Mouse (Mus musculus) cerebellum, adult 11 months (tissue): ENCODE measurements around the gene N4bp1.
A peak's percentile ranks its signal among the peaks of the same experiment; 100 is the strongest.

Experiments
- DNase-seq: peaks from one replicate; pipeline ENCODE4 v3.0.0; 2022

N4bp1 gene

DNA sequence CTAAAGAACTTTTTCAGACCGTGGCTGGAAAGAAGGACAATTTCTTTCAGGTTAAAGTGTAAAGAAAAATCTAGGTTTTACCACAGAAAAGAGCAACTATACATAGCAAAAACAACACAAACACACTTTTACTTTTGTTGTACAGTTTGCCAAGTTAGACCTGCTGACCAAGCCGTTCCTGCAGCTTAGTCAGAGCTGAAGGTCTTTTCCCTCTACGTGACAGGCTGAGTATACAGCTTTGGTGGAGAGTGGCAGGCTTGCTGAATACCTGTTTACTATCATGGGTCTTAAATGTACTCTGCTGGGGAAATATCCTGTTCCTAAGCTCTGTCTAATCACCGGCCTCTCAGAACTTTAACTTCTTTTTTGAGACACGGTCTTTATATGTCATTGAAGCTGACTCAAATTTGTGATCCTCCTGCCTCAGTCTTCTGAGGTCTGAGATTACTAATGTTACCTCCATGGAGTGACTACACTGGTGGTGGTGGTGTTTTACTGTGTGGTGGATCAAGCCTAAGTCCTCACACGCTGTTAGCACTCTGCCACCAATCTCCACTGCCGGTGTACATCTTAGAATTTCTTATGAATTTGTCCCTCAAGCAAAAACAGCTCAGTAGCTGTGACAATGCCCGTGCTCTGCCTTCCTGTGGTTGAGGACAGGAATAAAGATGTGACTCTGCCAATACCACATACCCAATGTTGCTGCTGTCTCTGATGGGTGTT lies 31.6 kb downstream of the N4bp1 start:
- DNase-seq, result no peak

DNA sequence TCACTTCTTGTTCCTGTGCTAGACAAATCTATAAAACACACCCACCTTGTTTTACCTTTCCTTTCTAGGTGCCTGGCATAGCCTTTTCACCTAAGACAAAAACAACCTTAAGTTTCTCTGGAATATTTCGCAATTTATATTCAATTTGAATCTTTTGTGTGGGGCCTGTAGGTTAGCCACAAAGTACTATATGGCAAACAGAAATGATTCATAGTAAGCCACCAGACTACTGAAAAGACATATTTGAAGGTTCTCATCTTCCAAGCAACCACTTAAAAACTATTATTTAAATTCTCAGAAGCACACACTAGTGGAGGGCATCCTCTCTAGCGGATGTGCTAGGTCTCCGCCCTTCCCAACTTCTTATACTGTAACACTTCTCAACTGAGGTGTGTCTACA lies 32.6 kb downstream of the N4bp1 start:
- no peak for DNase-seq

- no peak for DNase-seq
Measured at GRCm38 (mm10) chr8:86848876-86849275, 36.2 kb downstream of the N4bp1 start.

- no peak for DNase-seq
Measured at GRCm38 (mm10) chr8:86848401-86848800, 36.7 kb downstream of the N4bp1 start.

GRCm38 (mm10) chr8:86847091-86847490 lies 38.0 kb downstream of the N4bp1 start:
- no peak for DNase-seq

- no peak for DNase-seq
Measured at GRCm38 (mm10) chr8:86845875-86846274, 39.2 kb downstream of the N4bp1 start.

DNA sequence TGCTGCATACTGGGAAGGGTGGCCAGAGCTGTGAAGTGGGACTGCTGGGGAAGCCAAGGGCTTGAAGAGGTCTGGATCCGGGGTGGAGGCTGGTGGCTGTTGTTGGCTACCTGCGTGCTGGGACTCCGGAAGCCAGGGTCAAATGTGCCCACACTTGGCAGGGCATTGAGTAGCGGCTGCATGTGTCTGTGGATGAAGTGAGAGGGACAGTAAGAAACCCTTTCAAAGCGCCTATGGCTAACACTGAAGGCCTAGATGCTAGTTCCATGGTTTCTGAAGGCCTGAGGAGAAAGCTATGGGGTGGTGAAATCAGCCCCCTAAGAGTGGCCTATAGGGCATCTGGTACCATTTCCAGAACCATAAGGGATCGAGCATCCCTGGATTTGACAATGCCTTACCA lies 40.2 kb downstream of the N4bp1 start:
- DNase-seq, result no peak

DNA sequence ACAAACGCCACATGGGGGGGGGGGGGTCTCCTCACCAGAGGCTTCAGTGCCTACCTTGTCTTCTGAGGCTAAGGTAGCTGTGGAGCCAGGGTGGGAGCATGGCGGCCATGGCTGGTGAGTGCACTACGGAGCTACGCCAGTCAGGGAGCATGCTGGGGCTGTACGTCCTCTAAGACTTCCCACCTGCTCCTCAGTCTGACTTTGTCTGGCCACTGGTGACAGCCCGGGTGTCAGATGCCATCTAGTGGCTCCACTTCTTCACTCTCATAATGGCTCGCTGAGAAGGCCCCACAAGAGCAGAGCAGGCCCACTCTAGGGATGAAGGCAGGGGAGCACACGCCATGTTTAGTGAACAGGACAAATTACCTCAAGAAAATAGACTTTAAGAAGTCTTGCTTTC lies 41.2 kb downstream of the N4bp1 start:
- DNase-seq, result peak; percentile 26

DNA sequence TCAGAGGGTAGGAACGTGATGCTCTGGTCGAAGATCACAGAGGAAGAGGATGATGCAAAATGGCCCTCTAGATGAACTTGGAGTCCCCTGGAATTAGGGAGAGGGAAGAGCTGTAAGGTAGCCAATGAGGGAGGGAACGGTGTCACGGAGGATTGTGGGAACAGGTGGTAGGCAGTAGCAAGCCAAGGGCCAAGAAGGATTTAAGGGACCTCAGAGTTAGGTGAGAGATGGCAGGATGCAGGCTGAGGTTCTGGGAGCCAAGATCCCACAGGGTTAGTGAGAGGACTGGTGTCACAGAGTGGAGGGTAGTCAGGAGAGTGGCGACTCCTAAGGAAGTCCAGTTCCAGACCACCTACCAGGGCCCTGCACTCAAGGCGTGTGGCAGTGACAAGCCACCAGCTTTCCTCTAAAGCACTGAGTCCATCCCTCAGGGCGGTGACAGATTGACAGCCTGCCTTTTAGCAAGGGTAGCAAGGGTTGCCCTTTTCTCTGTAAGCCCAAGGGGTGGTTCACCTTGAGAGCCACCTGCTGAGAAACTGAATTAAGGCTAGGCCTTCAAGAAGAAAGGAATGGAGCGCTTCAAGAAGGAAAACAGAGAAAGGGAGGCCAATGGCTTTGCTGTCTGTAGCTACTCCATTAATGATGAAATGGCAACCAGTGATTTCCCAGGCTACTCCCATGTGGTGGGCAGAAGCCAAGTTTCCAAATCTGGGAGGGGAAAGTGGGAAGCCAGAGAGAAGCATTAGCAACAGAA lies 43.3 kb downstream of the N4bp1 start:
- DNase-seq, result no peak

GRCm38 (mm10) chr8:86840120-86840693 lies 44.9 kb downstream of the N4bp1 start:
- no peak for DNase-seq

DNA sequence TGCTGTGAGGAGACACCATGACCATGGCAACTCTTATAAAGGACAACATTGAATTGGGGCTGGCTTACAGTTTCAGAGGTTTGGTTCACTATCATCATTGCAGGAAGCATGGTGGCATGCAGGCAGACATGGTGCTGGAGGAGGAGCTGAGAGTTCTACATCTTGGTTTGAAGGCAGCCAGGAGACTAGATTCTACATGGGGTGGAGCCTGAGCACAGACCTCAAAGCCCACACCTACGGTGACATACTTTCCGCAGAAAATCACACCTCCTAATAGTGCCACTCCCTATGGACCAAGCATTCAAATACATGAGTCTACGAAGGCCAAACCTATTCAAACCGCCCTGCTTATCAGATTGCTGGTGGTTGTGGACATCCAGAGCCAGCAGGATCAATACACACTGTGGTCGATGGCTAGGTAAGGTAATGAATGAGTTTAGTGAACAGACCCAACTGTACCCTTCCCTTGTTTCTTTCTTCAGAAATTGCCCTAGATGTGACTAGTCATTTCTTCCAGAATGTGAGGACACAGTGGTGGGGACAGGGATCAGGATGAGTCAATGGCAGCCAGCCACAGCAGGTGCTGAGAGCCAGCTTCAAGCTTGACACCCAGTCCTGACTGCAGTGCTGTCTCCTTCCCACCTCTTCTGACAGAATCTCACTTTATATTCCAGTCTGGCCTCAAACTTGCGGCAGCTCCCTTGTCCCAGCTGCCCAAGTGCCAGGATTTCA lies 46.2 kb downstream of the N4bp1 start:
- no peak for DNase-seq

GRCm38 (mm10) chr8:86837234-86837633 lies 47.8 kb downstream of the N4bp1 start:
- DNase-seq, result no peak

GRCm38 (mm10) chr8:86835881-86836280 lies 49.2 kb downstream of the N4bp1 start:
- DNase-seq, result no peak

DNA sequence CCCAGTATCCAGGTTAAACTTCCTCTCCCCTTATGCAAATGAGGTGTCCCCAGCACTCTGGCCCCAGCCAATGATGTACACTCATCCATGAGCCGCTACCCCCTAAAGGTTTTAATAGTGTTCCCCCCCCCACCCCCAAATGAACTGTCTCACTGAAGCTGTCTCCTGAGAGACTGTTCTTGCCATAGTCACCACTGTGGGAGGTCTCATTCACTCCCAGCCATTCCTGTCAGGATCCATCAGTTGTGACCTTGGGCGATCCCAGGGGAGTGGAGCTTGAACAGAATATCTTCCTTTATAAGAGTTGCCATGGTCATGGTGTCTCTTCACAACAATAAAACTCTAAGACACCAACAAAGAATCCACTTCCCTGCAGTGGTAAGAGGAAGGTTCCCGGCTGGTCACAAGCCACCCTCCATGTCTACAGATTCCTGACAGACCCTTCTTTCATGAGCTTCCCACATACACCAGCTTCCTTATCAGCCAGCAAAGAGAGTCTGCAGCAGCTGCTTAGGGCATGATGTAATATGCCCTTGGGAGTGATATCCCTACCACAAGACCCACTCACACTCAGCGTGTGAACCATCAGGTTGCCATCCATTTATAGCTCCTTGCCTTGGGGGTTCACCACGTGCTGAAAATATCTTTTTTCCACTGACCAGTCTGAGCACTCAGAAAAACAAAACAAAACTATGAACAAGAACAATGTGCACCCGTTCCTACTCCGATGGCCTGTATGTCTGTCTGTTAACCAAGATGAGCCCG lies 50.4 kb downstream of the N4bp1 start:
- no peak for DNase-seq

DNA sequence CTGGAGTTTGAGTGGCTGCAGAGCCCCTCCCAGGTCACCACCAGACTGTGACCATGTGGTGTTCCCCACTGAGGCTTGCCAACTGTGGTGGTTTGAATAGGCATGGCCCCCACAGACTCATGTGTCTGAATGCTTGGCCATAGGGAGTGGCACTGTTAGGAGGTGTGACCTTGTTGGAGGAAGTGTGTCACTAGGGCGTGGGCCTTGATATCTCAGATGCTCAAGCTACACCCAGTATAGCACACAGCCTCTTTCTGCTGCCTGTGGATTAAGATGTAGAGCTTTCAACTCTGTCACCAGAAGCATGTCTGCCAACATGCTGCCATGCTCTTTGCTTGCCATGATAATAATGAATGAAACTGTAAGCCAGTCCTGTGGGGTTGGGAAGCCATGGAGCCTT lies 51.1 kb downstream of the N4bp1 start:
- no peak for DNase-seq

DNA sequence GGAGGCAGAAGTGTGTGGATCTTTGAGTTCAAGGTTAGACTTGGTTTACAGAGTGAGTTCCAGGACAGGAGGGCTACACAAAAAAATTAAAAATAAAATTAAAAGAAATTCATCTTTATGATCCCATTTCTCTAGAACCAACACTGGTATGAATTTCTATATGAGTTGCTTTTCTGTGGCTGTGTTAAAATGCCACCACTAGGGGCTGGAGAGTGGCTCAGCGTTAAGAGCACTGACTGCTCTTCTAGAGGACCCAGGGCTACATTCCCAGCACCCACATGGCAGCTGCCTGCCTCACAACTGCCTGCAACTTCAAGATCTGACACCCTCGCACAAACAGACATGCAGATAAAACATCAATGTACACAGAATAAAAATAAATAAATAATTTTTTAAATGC lies 56.1 kb downstream of the N4bp1 start:
- DNase-seq, result no peak

DNA sequence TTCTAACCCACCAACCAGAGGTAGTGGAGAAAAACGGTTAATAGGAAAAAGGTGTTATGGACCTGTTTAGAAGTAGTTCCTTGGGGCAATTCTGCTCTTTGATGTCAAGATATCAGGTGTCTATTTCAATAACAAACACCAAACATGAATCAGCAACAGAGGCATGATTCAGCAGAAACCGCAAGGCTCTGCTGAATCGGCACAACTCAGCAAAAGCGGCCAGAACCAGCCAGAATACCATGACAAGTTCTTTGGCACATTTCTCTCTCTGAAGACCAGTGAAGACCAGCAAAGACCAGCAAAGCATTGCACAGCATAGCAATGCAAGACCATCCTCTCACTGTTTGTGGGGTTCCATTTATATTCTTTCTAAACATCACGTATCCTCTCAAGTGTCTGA lies 57.9 kb downstream of the N4bp1 start:
- no peak for DNase-seq

DNA sequence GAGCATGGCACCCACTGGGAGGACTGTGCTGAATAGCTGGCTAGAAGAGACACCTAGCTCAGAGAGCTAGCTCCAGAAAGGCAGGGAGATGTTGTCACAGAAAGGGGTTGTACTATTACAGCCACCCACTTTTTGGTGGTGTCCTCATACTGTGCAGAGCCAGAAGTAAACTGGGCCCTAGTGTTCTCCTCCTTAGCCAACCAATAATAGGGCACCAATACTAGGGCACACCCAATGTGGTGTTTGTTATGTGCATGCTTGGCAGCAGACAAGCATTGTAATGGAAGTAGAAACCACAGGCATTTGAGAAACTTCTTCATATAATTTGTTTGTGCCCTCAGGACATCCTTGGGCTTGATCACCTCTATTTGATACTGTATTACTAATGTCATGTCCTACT lies 58.5 kb downstream of the N4bp1 start:
- no peak for DNase-seq

- no peak for DNase-seq
Measured at GRCm38 (mm10) chr8:86825674-86826448, 59.2 kb downstream of the N4bp1 start.

DNA sequence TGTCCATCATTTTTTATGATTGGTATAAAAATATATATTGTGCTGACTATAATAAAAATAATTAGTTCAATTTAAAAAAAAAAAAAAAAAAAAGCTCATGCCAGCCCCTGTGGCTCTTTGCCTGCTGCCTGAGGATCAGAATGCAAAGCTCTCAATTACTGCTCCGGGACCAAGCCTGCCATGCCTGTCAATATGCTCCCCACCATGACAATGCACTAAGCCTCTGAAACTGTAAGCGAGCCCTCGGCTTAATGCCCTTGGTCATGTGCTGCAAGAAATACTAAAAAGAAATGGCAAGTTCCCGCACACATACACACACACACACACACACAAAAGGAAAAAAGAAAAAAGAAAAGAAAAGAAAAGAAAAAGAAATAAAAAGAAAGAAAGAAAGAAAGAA lies 60.3 kb downstream of the N4bp1 start:
- DNase-seq, result no peak

GRCm38 (mm10) chr8:86820756-86821201 lies 64.3 kb downstream of the N4bp1 start:
- DNase-seq, result no peak
